Comparison of ENCODE assay signal across 8 mouse cellular contexts in the genomic region with DNA sequence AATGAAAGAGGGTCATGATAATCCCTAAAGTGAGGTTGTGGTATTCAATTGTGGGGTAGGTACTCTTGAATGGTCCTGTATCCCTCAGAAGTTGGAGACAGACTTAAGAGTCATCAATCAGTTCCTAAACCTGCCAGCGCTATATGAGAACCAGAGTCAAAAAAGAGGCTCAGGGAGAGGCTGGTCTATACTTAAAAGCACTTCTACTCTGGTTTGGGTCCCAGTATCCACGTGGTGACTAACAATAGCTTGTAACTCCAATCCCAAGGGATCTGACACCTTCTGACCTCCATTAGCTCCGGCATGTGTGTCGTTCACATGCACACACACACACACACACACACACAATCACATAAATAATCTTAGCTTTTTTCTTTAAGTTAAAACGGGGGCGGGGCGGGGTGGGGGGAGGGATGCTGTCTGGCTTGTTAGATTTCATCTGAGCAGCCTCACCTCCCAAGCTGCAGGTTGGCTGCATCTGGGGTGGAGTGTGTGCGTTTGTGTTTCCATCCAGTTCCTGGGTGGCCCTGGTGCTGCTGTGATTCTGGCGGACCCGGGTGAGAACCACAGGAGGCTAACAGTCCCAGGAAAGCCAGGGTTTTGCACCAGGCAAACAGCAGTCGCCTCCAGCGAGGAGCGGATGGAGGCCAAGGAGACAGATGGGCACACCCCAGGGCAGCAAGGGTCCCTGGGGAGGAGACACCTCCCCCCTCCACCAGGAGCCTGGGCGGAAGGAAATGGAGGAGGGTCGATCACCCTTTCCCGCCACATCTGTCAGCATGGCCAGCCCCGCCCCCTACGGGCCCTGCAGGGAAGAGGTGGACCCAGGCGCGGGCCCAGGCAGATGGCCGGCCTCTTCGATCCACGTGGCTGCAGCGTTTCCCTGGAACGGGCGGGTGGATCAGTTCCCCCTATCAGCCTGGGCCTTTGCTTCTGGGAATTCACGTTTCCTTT. TPM values are rescaled to one million over a fixed set of nuclear protein-coding genes. Genes with fewer than 3 reads are reported as not detected.
DNase-seq lines count a peak whose midpoint lies in the region; ATAC-seq and TF ChIP-seq lines count a peak whose summit lies in the region.

No protein-coding gene starts in this region.

- TF ChIP-seq RAD21 in MEL (IDR thresholded peaks at IDR 0.05; ENCODE audit: low read depth, low read length): no peak

- peak overlapping the region; percentile 57 for H3K4me2 ChIP-seq in forebrain, embryonic 12.5 days

- no peaks in the 10 kb centered on the region for H3K27me3 ChIP-seq in MEL (ENCODE audit: control insufficient read depth in 1 of 2, insufficient read depth in 2 of 2, low read length in 2 of 2)
- H3K27me3 ChIP-seq in forebrain, embryonic 12.5 days: peaks cover 29% of the 10 kb centered on the region

- intact Hi-C loops in heart, postnatal 36 days (cut with DNase I): loop anchor here (1.0 kb wide), 2 partner anchors 95 to 117 kb away; no protein-coding TSS in a partner anchor

- 0 out of 4 replicates have a peak, but pooled peaks of 1 of the 2 experiments have one; percentile 21 for TF ChIP-seq EP300 in MEL (IDR thresholded peaks at IDR 0.05; ENCODE audit: low read depth in 1 of 2, low read length in 2 of 2)

- no peaks in the 10 kb centered on the region; the same call in 1 of the 2 replicates for H3K79me2 ChIP-seq in MEL (ENCODE audit: control insufficient read depth, insufficient read depth, low read length, poor library complexity)

- no peaks in the 10 kb centered on the region for H3K9me3 ChIP-seq in MEL (replicated peaks; ENCODE audit: insufficient read depth, low read length)
- no peaks in the 10 kb centered on the region for H3K9me3 ChIP-seq in forebrain, embryonic 12.5 days

- peak; percentile 84 for ATAC-seq in forebrain, embryonic 12.5 days (ENCODE audit: low FRiP score)
- peak; percentile 29 for ATAC-seq in megakaryocyte, adult 5-6 weeks (ENCODE audit: poor library complexity, severe bottlenecking)

- WGBS in forebrain, embryonic 12.5 days: 2% methylated on average over 27 of the region's 27 CpGs

- DNase-seq in MEL (ENCODE audit: low read depth, low spot score): peak; percentile 92
- DNase-seq in c-Kit-positive CD71-positive TER-119-positive erythroid progenitor cells, embryonic 14.5 days (ENCODE audit: low spot score): peak; percentile 78
- peak; percentile 86 to 88 for DNase-seq in heart, postnatal 36 days
- DNase-seq in layer of hippocampus, adult 9-11 months: peak; percentile 20
- peak; percentile 45 for DNase-seq in right cerebral cortex, postnatal 4 days
- peak; percentile 87 to 88 for DNase-seq in urinary bladder, postnatal 4 days (ENCODE audit: low spot score in 2 of 2)

- peaks cover 0 to 22% of the 10 kb centered on the region in 2 experiments; a peak in 2 of 4 replicates for H3K36me3 ChIP-seq in MEL (ENCODE audit: control insufficient read depth in 1 of 2, insufficient read depth in 2 of 2, low read length in 2 of 2)
- no peaks in the 10 kb centered on the region for H3K36me3 ChIP-seq in forebrain, embryonic 12.5 days (replicated peaks)

- peak in 1 of 3 experiments; percentile 10; a peak in 1 of 6 replicates for TF ChIP-seq CTCF in MEL (IDR thresholded peaks at IDR 0.05 in 2 of 3, conservative IDR thresholded peaks at IDR 0.05 in 1 of 3; ENCODE audit: control insufficient read depth in 1 of 3, insufficient read depth in 1 of 3, low read depth in 2 of 3, low read length in 3 of 3, poor library complexity in 1 of 3, severe bottlenecking in 1 of 3)

- TF ChIP-seq POLR2A in MEL (IDR thresholded peaks at IDR 0.05; ENCODE audit: control insufficient read depth in 1 of 2, insufficient read depth in 1 of 2, low read depth in 1 of 2, low read length in 2 of 2, poor library complexity in 1 of 2): peak; percentile 31 to 76; a peak in 1 of 4 replicates

- H3K27ac ChIP-seq in MEL (ENCODE audit: control insufficient read depth, low read depth, low read length): peak overlapping the region; percentile 84
- peak overlapping the region; percentile 71; the same call in 1 of the 2 replicates for H3K27ac ChIP-seq in forebrain, embryonic 12.5 days

- H3K9ac ChIP-seq in MEL (ENCODE audit: control insufficient read depth, low read depth, low read length, poor library complexity, severe bottlenecking): peak overlapping the region; percentile 84
- H3K9ac ChIP-seq in forebrain, embryonic 12.5 days: peak overlapping the region; percentile 53

- peaks cover 3 to 36% of the 10 kb centered on the region in 2 experiments for H3K4me1 ChIP-seq in MEL (ENCODE audit: control insufficient read depth in 1 of 2, insufficient read depth in 2 of 2, low read length in 2 of 2)
- H3K4me1 ChIP-seq in forebrain, embryonic 12.5 days: peaks cover 23% of the 10 kb centered on the region

- peak overlapping the region; percentile 44 to 59 for H3K4me3 ChIP-seq in MEL (ENCODE audit: control insufficient read depth in 1 of 2, insufficient read depth in 1 of 2, low read depth in 2 of 2, low read length in 2 of 2)
- peak overlapping the region; percentile 27 for H3K4me3 ChIP-seq in forebrain, embryonic 12.5 days (replicated peaks)

TF ChIP-seq in MEL, 35 proteins besides CTCF, POLR2A, EP300 and RAD21 (continues in another document):
- TF ChIP-seq NELFE (IDR thresholded peaks at IDR 0.05; ENCODE audit: low read depth, low read length): peak; percentile 73
- no peak for TF ChIP-seq MEF2A (IDR thresholded peaks at IDR 0.05; ENCODE audit: extremely low read depth, insufficient replicate concordance, low read depth, low read length, poor library complexity, severe bottlenecking)
- no peak for TF ChIP-seq USF2 (IDR thresholded peaks at IDR 0.05; ENCODE audit: borderline replicate concordance in 1 of 2, insufficient read depth in 1 of 2, low read depth in 1 of 2, low read length in 2 of 2)
- TF ChIP-seq MXI1 (IDR thresholded peaks at IDR 0.05; ENCODE audit: low read depth, low read length): peak; percentile 97
- TF ChIP-seq RCOR1 (IDR thresholded peaks at IDR 0.05; ENCODE audit: low read depth, low read length): no peak
- no peak for TF ChIP-seq NRF1 (IDR thresholded peaks at IDR 0.05; ENCODE audit: insufficient read depth, low read depth, low read length, poor library complexity, severe bottlenecking)
- TF ChIP-seq SIN3A (IDR thresholded peaks at IDR 0.05; ENCODE audit: low read length): peak; percentile 83; the same call in 1 of the 2 replicates
- TF ChIP-seq ELF1 (IDR thresholded peaks at IDR 0.05; ENCODE audit: low read depth, low read length): no peak
- no peak for TF ChIP-seq TBP (IDR thresholded peaks at IDR 0.05; ENCODE audit: low read depth, low read length)
- TF ChIP-seq ZMIZ1 (IDR thresholded peaks at IDR 0.05; ENCODE audit: low read depth, low read length): no peak
- no peak for TF ChIP-seq TAL1 (IDR thresholded peaks at IDR 0.05; ENCODE audit: low read length)
- TF ChIP-seq ZC3H11A (IDR thresholded peaks at IDR 0.05; ENCODE audit: low read depth, low read length): no peak
- peak; percentile 94 for TF ChIP-seq MAX (IDR thresholded peaks at IDR 0.05; ENCODE audit: low read length)
- TF ChIP-seq MAZ (IDR thresholded peaks at IDR 0.05; ENCODE audit: low read depth, low read length): peak; percentile 62; the same call in 1 of the 2 replicates
- TF ChIP-seq TCF12 (IDR thresholded peaks at IDR 0.05; ENCODE audit: low read depth, low read length): no peak; the same call in 1 of the 2 replicates
- TF ChIP-seq POLR2AphosphoS5 (IDR thresholded peaks at IDR 0.05; ENCODE audit: borderline replicate concordance, low read depth, low read length): no peak
- TF ChIP-seq ETS1 (IDR thresholded peaks at IDR 0.05; ENCODE audit: low read depth, low read length): peak; percentile 12; the same call in 1 of the 2 replicates
- TF ChIP-seq SMC3 (IDR thresholded peaks at IDR 0.05; ENCODE audit: low read depth, low read length): no peak
- TF ChIP-seq KAT2A (conservative IDR thresholded peaks at IDR 0.05; ENCODE audit: low read depth, low read length): no peak
- TF ChIP-seq CHD1 (IDR thresholded peaks at IDR 0.05; ENCODE audit: low read depth, low read length): no peak
- peak; percentile 71 for TF ChIP-seq USF1 (IDR thresholded peaks at IDR 0.05; ENCODE audit: low read depth, low read length)
- TF ChIP-seq JUND (IDR thresholded peaks at IDR 0.05; ENCODE audit: low read depth, low read length): no peak
- TF ChIP-seq E2F4 (IDR thresholded peaks at IDR 0.05; ENCODE audit: borderline replicate concordance, low read depth, low read length): peak; percentile 86; the same call in 1 of the 2 replicates
- TF ChIP-seq UBTF (IDR thresholded peaks at IDR 0.05; ENCODE audit: borderline replicate concordance, insufficient read depth, low read depth, low read length): no peak
- no peak for TF ChIP-seq BHLHE40 (IDR thresholded peaks at IDR 0.05; ENCODE audit: borderline replicate concordance, low read depth, low read length)
- no peak for TF ChIP-seq POLR2AphosphoS2 (IDR thresholded peaks at IDR 0.05; ENCODE audit: low read length)
- peak; percentile 97 for TF ChIP-seq MYC (IDR thresholded peaks at IDR 0.05; ENCODE audit: low read depth, low read length)
- no peak for TF ChIP-seq MAFK (IDR thresholded peaks at IDR 0.05; ENCODE audit: borderline replicate concordance, low read depth, low read length)
- no peak for TF ChIP-seq MYB (IDR thresholded peaks at IDR 0.05; ENCODE audit: low read depth, low read length)
- no peak for TF ChIP-seq GATA1 (IDR thresholded peaks at IDR 0.05; ENCODE audit: low read depth, low read length)
- TF ChIP-seq CHD2 (IDR thresholded peaks at IDR 0.05; ENCODE audit: low read length): no peak
- 0 out of 2 replicates have a peak, but pooled peaks have one; percentile 30 for TF ChIP-seq HCFC1 (IDR thresholded peaks at IDR 0.05; ENCODE audit: low read depth, low read length)

RNA-seq across cellular contexts. Expression of a gene that starts 37.0 kb away (rescaled TPM):
- total RNA-seq in MEL (2012; rRNA removed): 0.07 and 0.23 TPM in 2 replicates
- under 1 TPM in 1 of 2 experiments, not detected in 1; 0.39 TPM for polyA plus RNA-seq in MEL (2012; ENCODE audit: insufficient read depth in 1 of 2, insufficient read length in 2 of 2, low read depth in 1 of 2, low replicate concordance in 2 of 2, missing spikeins in 1 of 2)
- polyA plus RNA-seq in forebrain, embryonic 12.5 days (2016; fragmentation: Nextera tagmentation; extraction: Ambion mirVana): 3.4 and 3.7 TPM in 2 replicates
- total RNA-seq in heart, postnatal 36 days (2021): 1 to 10 TPM; 3.5 to 4.5 TPM
- 44.8 and 47.7 TPM in 2 replicates for total RNA-seq in megakaryocyte, adult 5-6 weeks (2015)
- 45.5 and 48.0 TPM in 2 replicates for total RNA-seq in megakaryocyte, adult 5-6 weeks (2017)

RNA-seq across cellular contexts. Expression of a gene that starts 50.0 kb away (rescaled TPM):
- total RNA-seq in MEL (2012; rRNA removed): 119 and 143 TPM in 2 replicates
- 100 to 1,000 TPM; 147 to 233 TPM for polyA plus RNA-seq in MEL (2012; ENCODE audit: insufficient read depth in 1 of 2, insufficient read length in 2 of 2, low read depth in 1 of 2, low replicate concordance in 2 of 2, missing spikeins in 1 of 2)
- 381 and 393 TPM in 2 replicates for polyA plus RNA-seq in forebrain, embryonic 12.5 days (2016; fragmentation: Nextera tagmentation; extraction: Ambion mirVana)
- total RNA-seq in heart, postnatal 36 days (2021): 100 to 1,000 TPM; 201 to 211 TPM
- total RNA-seq in megakaryocyte, adult 5-6 weeks (2015): 111 and 128 TPM in 2 replicates
- 84.1 and 107 TPM in 2 replicates for total RNA-seq in megakaryocyte, adult 5-6 weeks (2017)

Comparison
In these comparisons a context has a peak if more than half of its experiments do, and no peak if none do; other contexts are left out.
1. Peak in every context shown above with its lines: DNase-seq, ATAC-seq, H3K4me3 ChIP-seq and H3K27ac ChIP-seq.
2. DNase-seq: peak in every context shown above with its lines; median percentile 92 in MEL; 88 in urinary bladder, postnatal 4 days; 87 in heart, postnatal 36 days; 78 in c-Kit-positive CD71-positive TER-119-positive erythroid progenitor cells, embryonic 14.5 days; 45 in right cerebral cortex, postnatal 4 days; 20 in layer of hippocampus, adult 9-11 months.
3. RNA of a gene that starts 37.0 kb away (total RNA-seq): 44.8 to 48.0 TPM in megakaryocyte, adult 5-6 weeks; 3.5 to 4.5 TPM in heart, postnatal 36 days and 0.07 to 0.23 TPM in MEL; every median in the first group is over 4 times any median in the second.